In genomic region chr2:116963116-116963873, GRCm38 (mm10) we compare ENCODE assay signal across 30 mouse cellular contexts.
DNase-seq lines count a peak whose midpoint lies in the region; ATAC-seq and TF ChIP-seq lines count a peak whose summit lies in the region.
"Had no signal": no experiment of that assay in that cellular context is flagged by ENCODE, and none has a peak within 500 bp of the region (broad histone marks: within the 10 kb centered on the region; RNA-seq: fewer than 3 reads in every experiment).

No protein-coding gene starts in this region.

- H3K27me3 ChIP-seq in G1E (ENCODE audit: insufficient read depth, low read length), result peaks cover 3% of the 10 kb centered on the region
- H3K27me3 ChIP-seq in splenic B cell, adult 2 months (ENCODE audit: control insufficient read depth, insufficient read depth, low read length, poor library complexity, severe bottlenecking), result no peaks in the 10 kb centered on the region
- H3K27me3 ChIP-seq: embryonic facial prominence, embryonic 12.5 days; heart, embryonic 15.5 days; hindbrain, embryonic 12.5 days; intestine, embryonic 15.5 days; midbrain, embryonic 15.5 days; neural tube, embryonic 15.5 days; stomach, embryonic 15.5 days had no signal

- no peak for TF ChIP-seq CTCF in G1E (IDR thresholded peaks at IDR 0.05; ENCODE audit: low read depth, low read length)
- no peak for TF ChIP-seq CTCF in cortical plate, adult 2 months (IDR thresholded peaks at IDR 0.05; ENCODE audit: extremely low read depth, insufficient read depth, low read length)

- peak; percentile 49 for ATAC-seq in G1E (ENCODE audit: extremely low read depth, insufficient number of reproducible peaks, low FRiP score, poor library complexity, severe bottlenecking)
- ATAC-seq: forebrain, embryonic 14.5 days; hindbrain, postnatal 0 days; intestine, embryonic 15.5 days; midbrain, embryonic 15.5 days had no signal

- no peak for TF ChIP-seq POLR2A in cortical plate, adult 2 months (IDR thresholded peaks at IDR 0.05; ENCODE audit: extremely low read depth, insufficient read depth, low read length)

- no peaks in the 10 kb centered on the region for H3K9me3 ChIP-seq in G1E (replicated peaks)
- H3K9me3 ChIP-seq: embryonic facial prominence, embryonic 12.5 days; heart, embryonic 10.5 days; heart, embryonic 15.5 days; hindbrain, embryonic 12.5 days; intestine, embryonic 15.5 days; midbrain, embryonic 10.5 days; midbrain, embryonic 15.5 days; neural tube, embryonic 15.5 days; stomach, embryonic 15.5 days had no signal

- DNase-seq in right cerebral cortex, adult 18-20 months, result peak; percentile 22
- no peak for DNase-seq in right cerebral cortex, postnatal 4 days
- DNase-seq in G1E (ENCODE audit: low spot score) (no peak), adipocyte (ENCODE audit: low spot score) (no peak)
- peak; percentile 21 for DNase-seq in splenic B cell, adult 2 months (ENCODE audit: low read depth, low spot score)
- no peak for DNase-seq in thymus, postnatal 25 days
- DNase-seq: adrenal gland, adult 8-10 months; cerebellum, adult 8-10 months; cerebellum, postnatal 25 days; embryo, embryonic 11 days; gastrocnemius, adult 2 months; kidney, postnatal 14 days; liver; lung, adult 2 months; lung, postnatal 10 days; thymus, postnatal 36 days had no signal

- no peak overlapping the region for H3K4me3 ChIP-seq in G1E (ENCODE audit: low read depth, low read length)
- no peak overlapping the region for H3K4me3 ChIP-seq in cortical plate, adult 2 months (ENCODE audit: insufficient read depth, low read length)
- H3K4me3 ChIP-seq: embryonic facial prominence, embryonic 12.5 days; gastrocnemius, adult 2 months; heart, embryonic 10.5 days; heart, embryonic 15.5 days; hindbrain, embryonic 12.5 days; intestine, embryonic 15.5 days; midbrain, embryonic 10.5 days; midbrain, embryonic 15.5 days; neural tube, embryonic 15.5 days; stomach, embryonic 15.5 days had no signal

- peaks cover 5% of the 10 kb centered on the region; the same call in 1 of the 2 replicates for H3K4me1 ChIP-seq in G1E (ENCODE audit: insufficient read depth, low read depth, low read length)
- H3K4me1 ChIP-seq in cortical plate, adult 2 months (ENCODE audit: control insufficient read depth, insufficient read depth, low read length), result peaks cover 3% of the 10 kb centered on the region; the same call in 1 of the 2 replicates
- H3K4me1 ChIP-seq: embryonic facial prominence, embryonic 12.5 days; heart, embryonic 10.5 days; heart, embryonic 15.5 days; hindbrain, embryonic 12.5 days; intestine, embryonic 15.5 days; midbrain, embryonic 10.5 days; midbrain, embryonic 15.5 days; neural tube, embryonic 15.5 days; stomach, embryonic 15.5 days had no signal

- H3K27ac ChIP-seq in cortical plate, adult 2 months (ENCODE audit: insufficient read depth, low read length), result peak overlapping the region; percentile 49; the same call in 1 of the 2 replicates
- H3K27ac ChIP-seq: embryonic facial prominence, embryonic 12.5 days; gastrocnemius, adult 2 months; heart, embryonic 10.5 days; heart, embryonic 15.5 days; hindbrain, embryonic 12.5 days; hindbrain, postnatal 0 days; intestine, embryonic 15.5 days; liver, embryonic 14.5 days; macrophage; midbrain, embryonic 10.5 days; midbrain, embryonic 15.5 days; neural tube, embryonic 15.5 days; stomach, embryonic 15.5 days had no signal

- no peaks in the 10 kb centered on the region for H3K36me3 ChIP-seq in G1E (replicated peaks)
- H3K36me3 ChIP-seq in splenic B cell, adult 2 months (ENCODE audit: control insufficient read depth, insufficient read depth, low read length, poor library complexity, severe bottlenecking), result no peaks in the 10 kb centered on the region
- H3K36me3 ChIP-seq: embryonic facial prominence, embryonic 12.5 days; heart, embryonic 10.5 days; heart, embryonic 15.5 days; hindbrain, embryonic 12.5 days; intestine, embryonic 15.5 days; midbrain, embryonic 10.5 days; midbrain, embryonic 15.5 days; neural tube, embryonic 15.5 days; stomach, embryonic 15.5 days had no signal

Comparison
In these comparisons a context has a peak if more than half of its experiments do, and no peak if none do; other contexts are left out.
1. DNase-seq: peak in right cerebral cortex, adult 18-20 months (single experiment) and splenic B cell, adult 2 months (single experiment); none in right cerebral cortex, postnatal 4 days (single experiment), G1E (single experiment), adipocyte (single experiment) and thymus, postnatal 25 days (single experiment).